Mouse (Mus musculus): Measurements from ENCODE around the gene Cacnb4.

DNA sequence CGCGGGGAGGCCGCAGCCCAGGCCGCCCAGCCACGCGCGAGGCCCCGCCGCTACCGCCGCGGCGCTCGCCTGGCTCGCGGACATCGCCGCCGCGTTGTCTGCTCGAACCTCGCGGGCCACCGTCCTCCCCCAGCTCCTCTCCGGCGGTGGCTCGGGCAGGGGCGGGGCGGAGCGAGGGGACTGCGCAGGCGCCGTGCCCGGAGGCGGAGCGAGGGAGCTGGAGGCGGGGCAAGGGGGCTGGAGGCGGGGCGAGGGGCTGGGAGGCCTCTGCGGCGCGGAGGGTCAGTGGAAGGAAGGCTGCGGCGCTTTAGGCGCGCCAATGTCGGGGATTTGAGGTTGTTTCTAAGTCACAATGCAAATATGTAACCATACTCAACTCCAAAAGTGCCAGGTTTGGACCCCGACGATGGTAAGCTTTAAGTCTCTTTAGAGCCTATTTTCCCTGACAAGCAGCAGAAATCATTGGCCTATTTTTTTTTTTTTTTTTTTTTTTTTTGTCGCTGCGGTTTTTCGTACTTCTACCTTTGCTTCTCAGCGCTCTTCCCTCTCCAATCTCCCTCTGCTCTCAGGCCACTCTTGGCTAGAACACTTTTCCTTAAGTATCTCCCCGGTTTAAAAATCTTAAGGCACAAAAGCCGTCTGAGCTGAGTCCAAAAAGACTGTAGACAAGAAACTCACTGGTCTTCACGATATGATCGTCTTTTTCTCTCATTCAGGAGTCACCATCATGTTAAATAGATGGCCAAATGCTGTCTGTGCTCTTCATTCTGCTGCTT, 251.7 kb downstream of the Cacnb4 start, which contains the start of gene Arl5a:
- TF ChIP-seq GATA1 (IDR thresholded peaks at IDR 0.05; ENCODE audit: borderline replicate concordance, low read length): no peak
- no peak for TF ChIP-seq FLI1 (IDR thresholded peaks at IDR 0.05; ENCODE audit: low read length)

Measured in megakaryocyte, embryonic 14.5 days (primary cell).